In genomic region chr2:3285181-3285530, GRCm38 (mm10) we compare ENCODE assay signal across 8 mouse cellular contexts. TPM values are rescaled to one million over a fixed set of nuclear protein-coding genes. Genes with fewer than 3 reads are reported as not detected.
A peak's percentile ranks its signal among the peaks of the same experiment; 100 is the strongest.
DNase-seq lines count a peak whose midpoint lies in the region; ATAC-seq and TF ChIP-seq lines count a peak whose summit lies in the region.

No protein-coding gene starts in this region.

- peak overlapping the region; percentile 85 for H3K4me2 ChIP-seq in forebrain, embryonic 11.5 days (ENCODE audit: low read depth, low read length, severe bottlenecking)
- peak overlapping the region; percentile 92 for H3K4me2 ChIP-seq in intestine, postnatal 0 days (replicated peaks; ENCODE audit: low read depth)
- H3K4me2 ChIP-seq in myocyte (ENCODE audit: low read depth) = peak overlapping the region; percentile 84

- no peak for TF ChIP-seq CTCF in intestine, postnatal 0 days (IDR thresholded peaks at IDR 0.05; ENCODE audit: low read depth)

- no peak for ATAC-seq in forebrain, embryonic 11.5 days (replicated peaks; ENCODE audit: low FRiP score)
- ATAC-seq in intestine, postnatal 0 days = no peak

- peak overlapping the region; percentile 50 for H3ac ChIP-seq in myocyte (ENCODE audit: control insufficient read depth, insufficient read length)

- H3K27me3 ChIP-seq in heart, embryonic 10.5 days (ENCODE audit: insufficient read depth, poor library complexity, severe bottlenecking) = no peaks in the 10 kb centered on the region
- no peaks in the 10 kb centered on the region for H3K27me3 ChIP-seq in forebrain, embryonic 11.5 days (ENCODE audit: control insufficient read depth, insufficient read depth, low read length)
- no peaks in the 10 kb centered on the region for H3K27me3 ChIP-seq in intestine, postnatal 0 days (replicated peaks; ENCODE audit: control insufficient read depth, insufficient read depth, low read length)
- no peaks in the 10 kb centered on the region for H3K27me3 ChIP-seq in myocyte (ENCODE audit: control insufficient read depth, insufficient read depth, insufficient read length)

- peak overlapping the region; percentile 89 for H3K4me3 ChIP-seq in heart, embryonic 10.5 days
- H3K4me3 ChIP-seq in forebrain, embryonic 11.5 days (ENCODE audit: low read depth, low read length) = peak overlapping the region; percentile 78
- peak overlapping the region; percentile 92 for H3K4me3 ChIP-seq in intestine, postnatal 0 days (ENCODE audit: low read depth, low read length)
- H3K4me3 ChIP-seq in myocyte = peak overlapping the region; percentile 79

- H3K79me2 ChIP-seq in myocyte (ENCODE audit: control insufficient read depth, insufficient read depth) = peaks cover 53% of the 10 kb centered on the region

- peak overlapping the region; percentile 95 for H3K27ac ChIP-seq in heart, embryonic 10.5 days
- 0 out of 2 replicates have a peak overlapping the region, but pooled peaks have one; percentile 71 for H3K27ac ChIP-seq in forebrain, embryonic 11.5 days (ENCODE audit: low read depth, low read length)
- 0 out of 2 replicates have a peak overlapping the region, but pooled peaks have one; percentile 71 for H3K27ac ChIP-seq in intestine, postnatal 0 days (ENCODE audit: low read depth, low read length)

- no peak for TF ChIP-seq POLR2A in myocyte (IDR thresholded peaks at IDR 0.05; ENCODE audit: insufficient read length, low read depth)

- H3K9ac ChIP-seq in forebrain, embryonic 11.5 days (ENCODE audit: low read length) = peak overlapping the region; percentile 80
- peak overlapping the region; percentile 76 for H3K9ac ChIP-seq in intestine, postnatal 0 days (ENCODE audit: low read depth, low read length)

- no peaks in the 10 kb centered on the region for H3K36me3 ChIP-seq in heart, embryonic 10.5 days
- H3K36me3 ChIP-seq in forebrain, embryonic 11.5 days (ENCODE audit: control insufficient read depth, insufficient read depth, low read length) = no peaks in the 10 kb centered on the region
- H3K36me3 ChIP-seq in intestine, postnatal 0 days (ENCODE audit: control insufficient read depth, insufficient read depth) = no peaks in the 10 kb centered on the region
- H3K36me3 ChIP-seq in myocyte (ENCODE audit: control insufficient read depth, insufficient read depth) = no peaks in the 10 kb centered on the region

- no peaks in the 10 kb centered on the region; the same call in 1 of the 2 replicates for H3K9me3 ChIP-seq in heart, embryonic 10.5 days
- H3K9me3 ChIP-seq in forebrain, embryonic 11.5 days (ENCODE audit: control insufficient read depth, low read length) = no peaks in the 10 kb centered on the region
- no peaks in the 10 kb centered on the region for H3K9me3 ChIP-seq in intestine, postnatal 0 days (ENCODE audit: control insufficient read depth)

- 2% methylated on average over 6 of the region's 6 CpGs for WGBS in heart, embryonic 10.5 days
- 2% methylated on average over 6 of the region's 6 CpGs for WGBS in forebrain, embryonic 11.5 days
- 2% methylated on average over 6 of the region's 6 CpGs for WGBS in intestine, postnatal 0 days

- H3K4me1 ChIP-seq in heart, embryonic 10.5 days = peaks cover 25% of the 10 kb centered on the region; the same call in 1 of the 2 replicates
- peaks cover 4% of the 10 kb centered on the region; the same call in 1 of the 2 replicates for H3K4me1 ChIP-seq in forebrain, embryonic 11.5 days (replicated peaks; ENCODE audit: control insufficient read depth, insufficient read depth, low read length)
- H3K4me1 ChIP-seq in intestine, postnatal 0 days (replicated peaks; ENCODE audit: control insufficient read depth, insufficient read depth, low read length) = no peaks in the 10 kb centered on the region

- intact Hi-C loops in heart, postnatal 25 days (cut with DNase I) = loop anchor here (2.0 kb wide), 1 partner anchor 48 kb away; the partner anchor contains the start of gene Rpp38

- no peak for DNase-seq in heart, embryonic 10.5 days (ENCODE audit: low spot score)
- DNase-seq in heart, postnatal 25 days (ENCODE audit: low spot score) = no peak
- DNase-seq in Muller cell, postnatal 12 days (ENCODE audit: inconsistent ontology term) = peak; percentile 46
- DNase-seq in forebrain, embryonic 11.5 days (ENCODE audit: low spot score) = no peak
- no peak for DNase-seq in gastrocnemius, adult 8-10 months (ENCODE audit: low spot score in 2 of 2)
- no peak for DNase-seq in left cerebral cortex, adult 18-20 months (ENCODE audit: low spot score in 2 of 2)

TF ChIP-seq in myocyte, 11 proteins besides CTCF, POLR2A, EP300 and RAD21:
- no peak for TF ChIP-seq MAX (IDR thresholded peaks at IDR 0.05; ENCODE audit: low read depth)
- no peak for TF ChIP-seq USF1 (IDR thresholded peaks at IDR 0.05; ENCODE audit: low read depth)
- TF ChIP-seq CEBPB (IDR thresholded peaks at IDR 0.05; ENCODE audit: insufficient read depth, poor library complexity, severe bottlenecking) = no peak
- no peak for TF ChIP-seq MYOG (IDR thresholded peaks at IDR 0.05; ENCODE audit: control insufficient read depth in 1 of 3, insufficient read depth in 1 of 3, insufficient read length in 2 of 3, low read depth in 2 of 3)
- no peak for TF ChIP-seq E2F4 (IDR thresholded peaks at IDR 0.05; ENCODE audit: insufficient read depth)
- no peak for TF ChIP-seq SRF (IDR thresholded peaks at IDR 0.05; ENCODE audit: control insufficient read depth, insufficient read length, low read depth)
- no peak for TF ChIP-seq MYOD1 (IDR thresholded peaks at IDR 0.05; ENCODE audit: control insufficient read depth in 1 of 3, insufficient read length in 2 of 3, low read depth in 2 of 3)
- TF ChIP-seq POLR2AphosphoS2 (IDR thresholded peaks at IDR 0.05; ENCODE audit: insufficient read length, low read depth) = no peak
- no peak for TF ChIP-seq TCF3 (IDR thresholded peaks at IDR 0.05; ENCODE audit: insufficient read length, low read depth)
- TF ChIP-seq REST (IDR thresholded peaks at IDR 0.05; ENCODE audit: insufficient read depth, insufficient read length) = no peak
- TF ChIP-seq TCF12 (IDR thresholded peaks at IDR 0.05; ENCODE audit: insufficient read depth, poor library complexity, severe bottlenecking) = no peak

RNA-seq across cellular contexts. Expression of gene Nmt2, which starts 1.1 kb away (rescaled TPM):
- 39.0 and 39.9 TPM in 2 replicates for polyA plus RNA-seq in heart, embryonic 10.5 days (2016; fragmentation: Nextera tagmentation; extraction: Ambion mirVana)
- 1 to 10 TPM; 9.2 to 9.9 TPM for total RNA-seq in heart, postnatal 25 days (2021)
- polyA plus RNA-seq in forebrain, embryonic 11.5 days (2014; fragmentation: Nextera tagmentation; extraction: Ambion mirVana) = 65.3 TPM in 2 replicates
- polyA plus RNA-seq in intestine, postnatal 0 days (2015; fragmentation: Nextera tagmentation; extraction: Ambion mirVana) = 20.0 and 21.0 TPM in 2 replicates
- polyA plus RNA-seq in myocyte (2012; fragmentation: generic; extraction: Trizol) = 14.5 TPM
- 10 to 100 TPM in 3 of 4 experiments, 1 to 10 TPM in 1; 10.0 to 17.1 (median 13.1) TPM for total RNA-seq in gastrocnemius, adult 8-10 months (2022)
- 100 to 1,000 TPM in 1 of 2 experiments, 10 to 100 TPM in 1; 99.5 to 103 TPM for total RNA-seq in left cerebral cortex, adult 18-20 months (2021)

RNA-seq across cellular contexts. Expression of gene Rpp38, which starts 47.3 kb away (rescaled TPM):
- polyA plus RNA-seq in heart, embryonic 10.5 days (2016; fragmentation: Nextera tagmentation; extraction: Ambion mirVana) = 12.7 and 18.9 TPM in 2 replicates
- 1 to 10 TPM; 3.8 to 4.1 TPM for total RNA-seq in heart, postnatal 25 days (2021)
- polyA plus RNA-seq in forebrain, embryonic 11.5 days (2014; fragmentation: Nextera tagmentation; extraction: Ambion mirVana) = 20.3 and 26.2 TPM in 2 replicates
- 15.4 and 15.6 TPM in 2 replicates for polyA plus RNA-seq in intestine, postnatal 0 days (2015; fragmentation: Nextera tagmentation; extraction: Ambion mirVana)
- 11.3 TPM for polyA plus RNA-seq in myocyte (2012; fragmentation: generic; extraction: Trizol)
- total RNA-seq in gastrocnemius, adult 8-10 months (2022) = 1 to 10 TPM; 5.3 to 9.1 (median 6.3) TPM
- 10 to 100 TPM in 1 of 2 experiments, 1 to 10 TPM in 1; 7.7 to 10.4 TPM for total RNA-seq in left cerebral cortex, adult 18-20 months (2021)

RNA-seq across cellular contexts. Expression of gene Acbd7, which starts 50.8 kb away (rescaled TPM):
- polyA plus RNA-seq in heart, embryonic 10.5 days (2016; fragmentation: Nextera tagmentation; extraction: Ambion mirVana) = 0.30 and 0.82 TPM in 2 replicates
- under 1 TPM in 1 of 2 experiments, not detected in 1; 0.56 TPM for total RNA-seq in heart, postnatal 25 days (2021)
- 0.40 TPM in 1 of 2 replicates, not detected in the other for polyA plus RNA-seq in forebrain, embryonic 11.5 days (2014; fragmentation: Nextera tagmentation; extraction: Ambion mirVana)
- 0.40 and 0.63 TPM in 2 replicates for polyA plus RNA-seq in intestine, postnatal 0 days (2015; fragmentation: Nextera tagmentation; extraction: Ambion mirVana)
- polyA plus RNA-seq in myocyte (2012; fragmentation: generic; extraction: Trizol) = 0.10 TPM
- total RNA-seq in gastrocnemius, adult 8-10 months (2022) = 1 to 10 TPM in 1 of 4 experiments, not detected in 3; 1.4 TPM
- 1 to 10 TPM in 1 of 2 experiments, under 1 TPM in 1; 0.96 to 1.3 TPM for total RNA-seq in left cerebral cortex, adult 18-20 months (2021)
